Mouse (Mus musculus) kidney, adult 11 months (tissue): ENCODE data around the gene Diaph2.
"Not testable (repeated sequence)": the region's sequence is repeated elsewhere in the genome, so short reads cannot be mapped to it uniquely, and the experiment has no call there.

Experiments
- DNase-seq: peaks from one replicate; pipeline ENCODE4 v3.0.0; 2022

Diaph2 gene

GRCm38 (mm10) chrX:129833887-129834286 lies 84.3 kb downstream of the Diaph2 start:
- DNase-seq, result no peak

- peak; percentile 15 for DNase-seq
Observed at GRCm38 (mm10) chrX:129884465-129884864, 134.9 kb downstream of the Diaph2 start.

GRCm38 (mm10) chrX:129925806-129926205 lies 176.3 kb downstream of the Diaph2 start:
- no peak for DNase-seq

- DNase-seq, result no peak
Observed at GRCm38 (mm10) chrX:129974816-129975215, 225.3 kb downstream of the Diaph2 start.

- DNase-seq, result no peak
Observed at GRCm38 (mm10) chrX:130008210-130008609, 258.7 kb downstream of the Diaph2 start.

GRCm38 (mm10) chrX:130019735-130020134 lies 270.2 kb downstream of the Diaph2 start:
- DNase-seq, result no peak

GRCm38 (mm10) chrX:130044525-130044924 lies 295.0 kb downstream of the Diaph2 start:
- no peak for DNase-seq

- DNase-seq, result no peak
Observed at GRCm38 (mm10) chrX:130149216-130149615, 399.7 kb downstream of the Diaph2 start.

- DNase-seq, result no peak
Observed at GRCm38 (mm10) chrX:130152164-130152563, 402.6 kb downstream of the Diaph2 start.

- DNase-seq, result no peak
Observed at GRCm38 (mm10) chrX:130173126-130173525, 423.6 kb downstream of the Diaph2 start.

GRCm38 (mm10) chrX:130187891-130188290 lies 438.3 kb downstream of the Diaph2 start:
- DNase-seq, result no peak

- DNase-seq, result no peak
Observed at GRCm38 (mm10) chrX:130188449-130188848, 438.9 kb downstream of the Diaph2 start.

- DNase-seq, result no peak
Observed at GRCm38 (mm10) chrX:130189250-130189649, 439.7 kb downstream of the Diaph2 start.

- not testable (repeated sequence) for DNase-seq
Observed at GRCm38 (mm10) chrX:130197412-130197811, 447.9 kb downstream of the Diaph2 start.

GRCm38 (mm10) chrX:130205243-130205642 lies 455.7 kb downstream of the Diaph2 start:
- no peak for DNase-seq

GRCm38 (mm10) chrX:130212227-130212626 lies 462.7 kb downstream of the Diaph2 start:
- DNase-seq, result no peak

- DNase-seq, result no peak
Observed at GRCm38 (mm10) chrX:130212759-130213158, 463.2 kb downstream of the Diaph2 start.

- DNase-seq, result no peak
Observed at GRCm38 (mm10) chrX:130230045-130230444, 480.5 kb downstream of the Diaph2 start.

GRCm38 (mm10) chrX:130235167-130235566 lies 485.6 kb downstream of the Diaph2 start:
- DNase-seq, result no peak

- no peak for DNase-seq
Observed at GRCm38 (mm10) chrX:130246652-130247051, 497.1 kb downstream of the Diaph2 start.

GRCm38 (mm10) chrX:130253664-130254063 lies 504.1 kb downstream of the Diaph2 start:
- DNase-seq, result no peak

GRCm38 (mm10) chrX:130265707-130266106 lies 516.2 kb downstream of the Diaph2 start:
- DNase-seq, result no peak

GRCm38 (mm10) chrX:130279144-130279543 lies 529.6 kb downstream of the Diaph2 start:
- DNase-seq, result no peak

- no peak for DNase-seq
Observed at GRCm38 (mm10) chrX:130281484-130281883, 531.9 kb downstream of the Diaph2 start.

- no peak for DNase-seq
Observed at GRCm38 (mm10) chrX:130287032-130287431, 537.5 kb downstream of the Diaph2 start.

- DNase-seq, result no peak
Observed at GRCm38 (mm10) chrX:130289775-130290174, 540.2 kb downstream of the Diaph2 start.
